Mouse (Mus musculus) liver, embryonic 11.5 days (tissue): ENCODE data around the gene Dnmbp. TPM values are rescaled to one million over a fixed set of nuclear protein-coding genes. Genes with fewer than 3 reads are reported as not detected.

Experiments used
- ATAC-seq: fragments of 200-750 bp; cut with Nextera tagmentation; replicated peaks from 2 replicates; pipeline ENCODE4 v1.8.0; 2017; ENCODE audit warnings: moderate number of reproducible peaks, mild to moderate bottlenecking, moderate TSS enrichment, moderate library complexity; ENCODE audit not compliant: low FRiP score
- DNase-seq: peaks from one replicate; pipeline ENCODE4 v3.0.0-alpha.2; 2017; ENCODE audit warnings: low spot score
- H3K27ac ChIP-seq: fragments of 300-500 bp; sonication (generic); 2 replicates; pipeline ENCODE4 v1.5.1; 2014; ENCODE audit warnings: mild to moderate bottlenecking, low read depth, low read length, control low read depth
- H3K27me3 ChIP-seq: fragments of 300-500 bp; sonication (generic); replicated peaks from 2 replicates; pipeline ENCODE4 v1.6.1; 2014; ENCODE audit warnings: low read length, mixed read lengths; ENCODE audit not compliant: control insufficient read depth, insufficient read depth
- H3K36me3 ChIP-seq: fragments of 300-500 bp; sonication (generic); 2 replicates; pipeline ENCODE4 v1.6.1; 2014; ENCODE audit warnings: mild to moderate bottlenecking, low read length, moderate library complexity, mixed read lengths; ENCODE audit not compliant: control insufficient read depth, insufficient read depth
- H3K4me1 ChIP-seq: fragments of 300-500 bp; sonication (generic); replicated peaks from 2 replicates; pipeline ENCODE4 v1.6.1; 2014; ENCODE audit warnings: low read length, mixed read lengths; ENCODE audit not compliant: control insufficient read depth, insufficient read depth
- H3K4me2 ChIP-seq: fragments of 300-500 bp; sonication (generic); 2 replicates; pipeline ENCODE4 v1.6.1; 2014; ENCODE audit warnings: mild to moderate bottlenecking, control low read depth, moderate library complexity
- H3K4me3 ChIP-seq: fragments of 300-500 bp; sonication (generic); 2 replicates; pipeline ENCODE4 v1.5.1; 2014; ENCODE audit warnings: low read depth, low read length, control low read depth
- H3K9ac ChIP-seq: fragments of 300-500 bp; sonication (generic); 2 replicates; pipeline ENCODE4 v1.6.1; 2014; ENCODE audit warnings: low read depth, low read length, control low read depth
- H3K9me3 ChIP-seq: fragments of 300-500 bp; sonication (generic); 2 replicates; pipeline ENCODE4 v1.6.1; 2016; ENCODE audit warnings: low read length, inconsistent platforms, mixed read lengths; ENCODE audit not compliant: control insufficient read depth
- WGBS: fragments of 180-500 bp; shearing (Covaris S2); extraction: QIAGEN DNeasy Blood & Tissue Kit; methylation state at CpG from one replicate; pipeline ENCODE4 v1.1.7; 2014; 5-methylcytosine and 5-hydroxymethylcytosine counted together
- polyA plus RNA-seq: library from polyadenylated mRNA; unstranded; fragments of >200 nt; fragmentation: Nextera tagmentation; extraction: Ambion mirVana; gene quantifications from 2 replicates; pipeline ENCODE4 v1.2.1, GENCODE M21; 2014

Gene Dnmbp
- polyA plus RNA-seq, 1 experiment from 2014 or later = 8.7 TPM

GRCm38 (mm10) chr19:43920453-43921300 is 19.3 kb downstream of the Dnmbp start:
- Histone ChIP-seq H3K27ac (no peak overlapping the region), H3K9ac (0 out of 2 replicates have a peak overlapping the region, but pooled peaks have one; percentile 14), H3K27me3 (no peaks in the 10 kb centered on the region), H3K9me3 (no peaks in the 10 kb centered on the region), H3K36me3 (no peaks in the 10 kb centered on the region), H3K4me1 (peaks cover 24% of the 10 kb centered on the region), H3K4me2 (peak overlapping the region; percentile 61), H3K4me3 (peak overlapping the region; percentile 37)
- ATAC-seq (no peak), DNase-seq (no peak)
- 12% methylated on average over 32 of the region's 32 CpGs for WGBS

- Histone ChIP-seq H3K4me3 (no peak overlapping the region), H3K27ac (no peak overlapping the region; the same call in 1 of the 2 replicates), H3K4me2 (no peak overlapping the region; the same call in 1 of the 2 replicates), H3K36me3 (no peaks in the 10 kb centered on the region), H3K4me1 (peaks cover 24% of the 10 kb centered on the region), H3K9ac (no peak overlapping the region), H3K27me3 (no peaks in the 10 kb centered on the region), H3K9me3 (no peaks in the 10 kb centered on the region)
- DNase-seq (no peak), ATAC-seq (no peak)
- 81% methylated on average over 4 of the region's 4 CpGs for WGBS
Observed at GRCm38 (mm10) chr19:43919841-43920240, 20.1 kb downstream of the Dnmbp start.

DNA sequence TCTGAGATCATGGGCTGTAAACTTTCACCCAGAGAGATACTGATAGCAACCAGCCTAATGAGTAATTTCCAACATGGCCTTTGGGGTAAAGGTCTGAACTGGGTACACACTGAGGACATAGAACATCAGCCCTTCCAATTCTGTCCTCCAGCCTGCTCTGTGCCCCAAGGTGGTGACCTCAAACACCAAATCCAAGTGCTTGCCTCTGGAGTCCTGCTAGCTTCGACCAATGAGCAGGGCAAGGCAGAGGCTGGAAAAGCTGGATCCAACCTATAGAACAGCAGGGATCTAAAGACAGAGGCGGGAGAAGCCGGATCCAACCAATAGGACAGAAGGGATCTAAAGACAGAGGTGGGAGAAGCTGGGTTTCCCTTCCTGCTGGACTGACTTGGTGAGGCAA is 21.2 kb downstream of the Dnmbp start:
- Histone ChIP-seq H3K4me2 (no peak overlapping the region), H3K9ac (no peak overlapping the region), H3K4me3 (no peak overlapping the region), H3K4me1 (peaks cover 24% of the 10 kb centered on the region), H3K36me3 (no peaks in the 10 kb centered on the region), H3K27me3 (no peaks in the 10 kb centered on the region), H3K27ac (no peak overlapping the region), H3K9me3 (no peaks in the 10 kb centered on the region)
- ATAC-seq = no peak
- WGBS = 79% methylated on average over 3 of the region's 3 CpGs
- DNase-seq = no peak

- no peak overlapping the region for H3K27ac ChIP-seq
- H3K27me3 ChIP-seq = no peaks in the 10 kb centered on the region
- H3K4me3 ChIP-seq = no peak overlapping the region
- no peaks in the 10 kb centered on the region for H3K36me3 ChIP-seq
- peaks cover 24% of the 10 kb centered on the region for H3K4me1 ChIP-seq
- H3K9me3 ChIP-seq = no peaks in the 10 kb centered on the region
- H3K4me2 ChIP-seq = no peak overlapping the region
- WGBS = 83% methylated on average over 6 of the region's 6 CpGs
- no peak overlapping the region for H3K9ac ChIP-seq
- DNase-seq (no peak), ATAC-seq (no peak)
Observed at GRCm38 (mm10) chr19:43917763-43918162, 22.2 kb downstream of the Dnmbp start.

DNA sequence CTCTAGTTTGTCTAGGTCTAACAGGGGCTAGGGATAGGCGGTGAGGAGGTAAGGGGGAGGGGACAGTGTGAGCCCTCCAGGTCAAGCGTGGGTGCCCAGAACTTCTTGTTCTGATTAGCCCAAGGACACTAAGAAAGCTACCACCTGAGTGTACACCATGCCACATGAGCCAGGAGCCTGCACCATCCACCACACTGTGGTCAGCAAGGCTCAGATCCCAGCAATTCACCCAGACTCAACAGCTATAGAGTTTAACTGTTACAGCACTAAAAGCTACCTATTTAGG is 22.6 kb downstream of the Dnmbp start:
- peaks cover 24% of the 10 kb centered on the region for H3K4me1 ChIP-seq
- DNase-seq (no peak), ATAC-seq (0 out of 2 replicates have a peak, but pooled peaks have one; percentile 40)
- no peaks in the 10 kb centered on the region for H3K9me3 ChIP-seq
- H3K27ac ChIP-seq = no peak overlapping the region
- no peaks in the 10 kb centered on the region for H3K36me3 ChIP-seq
- H3K4me3 ChIP-seq = no peak overlapping the region
- no peak overlapping the region for H3K9ac ChIP-seq
- WGBS = 49% methylated on average over 2 of the region's 2 CpGs
- no peaks in the 10 kb centered on the region for H3K27me3 ChIP-seq
- peak overlapping the region; percentile 49 for H3K4me2 ChIP-seq

DNA sequence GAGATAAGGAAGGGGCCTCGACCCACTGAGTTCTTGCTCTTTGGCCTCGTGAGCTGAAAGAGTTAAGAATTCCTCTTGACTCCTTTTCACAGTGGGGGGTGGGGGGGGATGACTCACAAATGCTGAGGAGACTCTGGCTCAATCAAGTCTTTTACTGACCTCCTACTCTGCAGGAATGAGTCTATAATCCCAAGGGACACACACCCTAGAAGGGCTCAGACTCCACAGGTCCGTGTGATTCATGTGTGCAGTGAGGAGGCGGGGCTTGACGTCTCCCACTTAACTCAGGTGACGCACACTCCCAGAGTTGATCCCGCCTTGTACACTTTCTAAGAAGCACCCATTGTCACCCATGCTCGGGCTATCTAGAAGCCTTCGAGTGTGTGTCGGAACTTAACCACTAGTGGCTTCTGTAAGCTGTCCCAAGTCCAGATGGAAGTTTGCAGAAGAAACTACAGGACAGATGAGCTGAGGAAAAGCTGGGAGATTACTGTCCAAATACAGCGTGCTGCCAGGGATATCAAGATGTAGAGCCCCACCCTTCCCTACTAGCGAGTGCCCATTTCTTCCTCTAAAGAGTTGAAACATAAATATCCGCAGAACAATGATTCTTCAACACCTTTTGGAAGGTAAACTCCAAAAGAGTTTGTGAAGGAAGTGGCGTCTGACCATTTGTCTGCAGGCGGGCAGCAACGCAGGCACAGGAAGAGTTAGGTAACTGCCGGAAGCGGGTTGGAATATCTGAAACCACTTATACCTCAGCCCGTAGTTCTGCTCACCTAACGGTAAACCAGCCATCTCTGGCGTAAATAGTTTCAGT is 23.2 kb downstream of the Dnmbp start:
- no peak overlapping the region; the same call in 1 of the 2 replicates for H3K4me3 ChIP-seq
- no peaks in the 10 kb centered on the region for H3K9me3 ChIP-seq
- no peaks in the 10 kb centered on the region for H3K36me3 ChIP-seq
- no peak overlapping the region for H3K9ac ChIP-seq
- peaks cover 21% of the 10 kb centered on the region for H3K4me1 ChIP-seq
- peak overlapping the region; percentile 49 for H3K4me2 ChIP-seq
- no peak for DNase-seq
- WGBS = 37% methylated on average over 21 of the region's 21 CpGs
- peak; percentile 56 for ATAC-seq
- H3K27me3 ChIP-seq = no peaks in the 10 kb centered on the region
- H3K27ac ChIP-seq = no peak overlapping the region

DNA sequence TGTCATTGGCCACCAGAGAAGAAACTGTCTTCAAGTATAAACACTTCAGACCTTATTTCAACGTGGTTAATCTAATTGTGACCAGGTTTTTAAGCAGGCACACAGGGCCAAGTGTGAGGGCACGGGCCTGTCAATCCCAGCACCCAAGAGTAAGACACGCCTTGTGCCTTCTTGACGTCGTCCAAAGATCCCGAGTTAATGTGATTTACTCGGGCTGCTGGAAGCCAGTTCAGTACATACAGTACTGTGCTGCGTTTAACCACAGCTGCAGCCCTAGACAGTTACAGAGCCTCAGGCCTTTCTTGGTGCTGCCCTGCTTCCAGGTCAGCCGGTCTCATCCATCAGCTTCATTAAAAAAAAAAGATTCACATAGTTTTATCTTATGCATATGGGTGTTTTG is 24.6 kb downstream of the Dnmbp start:
- 74% methylated on average over 9 of the region's 9 CpGs for WGBS
- no peak for ATAC-seq
- H3K27ac ChIP-seq = no peak overlapping the region
- H3K9ac ChIP-seq = no peak overlapping the region
- H3K27me3 ChIP-seq = no peaks in the 10 kb centered on the region
- no peak overlapping the region for H3K4me2 ChIP-seq
- no peak for DNase-seq
- no peak overlapping the region for H3K4me3 ChIP-seq
- H3K36me3 ChIP-seq = no peaks in the 10 kb centered on the region
- H3K9me3 ChIP-seq = no peaks in the 10 kb centered on the region
- H3K4me1 ChIP-seq = peaks cover 14% of the 10 kb centered on the region

GRCm38 (mm10) chr19:43914986-43915385 is 25.0 kb downstream of the Dnmbp start:
- ATAC-seq = no peak
- Histone ChIP-seq H3K4me1 (peaks cover 11% of the 10 kb centered on the region), H3K27ac (no peak overlapping the region), H3K4me2 (no peak overlapping the region), H3K4me3 (no peak overlapping the region), H3K36me3 (no peaks in the 10 kb centered on the region), H3K9me3 (no peaks in the 10 kb centered on the region), H3K9ac (no peak overlapping the region), H3K27me3 (no peaks in the 10 kb centered on the region)
- DNase-seq = no peak
- 84% methylated on average over 9 of the region's 9 CpGs for WGBS
